Mouse (Mus musculus): Measurements from ENCODE around the gene Rsph3a. TPM values are rescaled to one million over a fixed set of nuclear protein-coding genes. Genes with fewer than 3 reads are reported as not detected.

Rsph3a gene
- total RNA-seq (2021): 10 to 100 TPM; 19.4 to 27.6 TPM
- long read RNA-seq, experiment 1, transcript Rsph3a-201 (8 exons, 2,189 nt): major isoform, 25 of 26 reads
- long read RNA-seq, experiment 1, partial matches to known transcripts: 1 of 26 reads
- long read RNA-seq, experiment 1, other reads (novel, unspliced or antisense): 0 of 26 reads
- long read RNA-seq, experiment 2, transcript Rsph3a-201 (8 exons, 2,189 nt): major isoform, 21 of 23 reads
- long read RNA-seq, experiment 2, partial matches to known transcripts: 1 of 23 reads
- long read RNA-seq, experiment 2, other reads (novel, unspliced or antisense): 1 of 23 reads

- DNase-seq (ENCODE audit: low spot score): peak; percentile 82
These were observed at the start of gene Rsph3a for GRCm38 (mm10) chr17:7945117-7946052. Gene Rsph3a, plus strand, starts transcription at chr17:7945614.

- no peak for DNase-seq (ENCODE audit: low spot score)
These were observed 49.3 kb upstream of the Rsph3a start for GRCm38 (mm10) chr17:7896047-7896635.

GRCm38 (mm10) chr17:7897120-7897519 lies 48.3 kb upstream of the Rsph3a start:
- DNase-seq (ENCODE audit: low spot score): no peak

DNA sequence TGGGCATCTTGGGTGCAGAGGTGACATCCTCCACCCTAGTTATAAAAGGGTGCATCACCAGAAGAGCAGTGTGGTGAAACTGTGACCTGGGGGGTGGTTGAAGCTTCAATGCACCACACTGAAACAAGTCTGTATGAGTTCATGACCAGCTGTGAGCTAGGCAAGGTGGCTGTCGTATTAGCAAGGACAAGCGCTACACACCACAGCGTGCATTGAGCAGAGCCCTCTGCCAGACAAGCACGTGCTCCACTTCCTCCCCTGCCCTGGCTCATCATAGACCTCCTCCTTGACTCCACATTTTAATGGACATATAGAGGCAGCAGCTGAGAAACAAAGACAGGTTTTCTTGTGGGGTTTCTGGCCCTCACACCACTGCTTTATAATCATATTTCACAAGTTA lies 47.7 kb upstream of the Rsph3a start:
- no peak for DNase-seq (ENCODE audit: low spot score)

- no peak for DNase-seq (ENCODE audit: low spot score)
These were observed 46.2 kb upstream of the Rsph3a start for GRCm38 (mm10) chr17:7899233-7899632.

GRCm38 (mm10) chr17:7899961-7900360 lies 45.5 kb upstream of the Rsph3a start:
- DNase-seq (ENCODE audit: low spot score): no peak

DNA sequence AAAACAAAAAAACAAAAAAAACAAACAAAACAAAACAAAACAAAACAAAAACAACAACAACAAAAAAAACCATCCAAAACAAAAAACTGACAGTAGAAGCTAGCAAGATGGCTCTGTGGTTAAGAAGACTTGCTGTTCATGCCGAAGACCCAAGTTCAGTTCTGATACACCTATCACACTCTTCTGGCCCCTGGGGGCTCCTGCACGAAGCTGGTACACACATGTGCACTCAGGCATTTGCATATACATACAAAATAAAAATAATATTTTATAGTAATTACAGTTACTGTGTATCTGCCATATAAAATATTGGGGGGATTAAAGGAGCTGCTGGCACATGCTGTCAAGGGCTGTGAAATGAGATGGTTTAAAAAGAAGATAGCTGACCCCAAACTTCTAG lies 43.9 kb upstream of the Rsph3a start:
- no peak for DNase-seq (ENCODE audit: low spot score)

GRCm38 (mm10) chr17:7902362-7902761 lies 43.1 kb upstream of the Rsph3a start:
- DNase-seq (ENCODE audit: low spot score): no peak

- no peak for DNase-seq (ENCODE audit: low spot score)
These were observed 40.4 kb upstream of the Rsph3a start for GRCm38 (mm10) chr17:7904992-7905391.

- DNase-seq (ENCODE audit: low spot score): no peak
These were observed 39.3 kb upstream of the Rsph3a start for GRCm38 (mm10) chr17:7905936-7906685.

DNA sequence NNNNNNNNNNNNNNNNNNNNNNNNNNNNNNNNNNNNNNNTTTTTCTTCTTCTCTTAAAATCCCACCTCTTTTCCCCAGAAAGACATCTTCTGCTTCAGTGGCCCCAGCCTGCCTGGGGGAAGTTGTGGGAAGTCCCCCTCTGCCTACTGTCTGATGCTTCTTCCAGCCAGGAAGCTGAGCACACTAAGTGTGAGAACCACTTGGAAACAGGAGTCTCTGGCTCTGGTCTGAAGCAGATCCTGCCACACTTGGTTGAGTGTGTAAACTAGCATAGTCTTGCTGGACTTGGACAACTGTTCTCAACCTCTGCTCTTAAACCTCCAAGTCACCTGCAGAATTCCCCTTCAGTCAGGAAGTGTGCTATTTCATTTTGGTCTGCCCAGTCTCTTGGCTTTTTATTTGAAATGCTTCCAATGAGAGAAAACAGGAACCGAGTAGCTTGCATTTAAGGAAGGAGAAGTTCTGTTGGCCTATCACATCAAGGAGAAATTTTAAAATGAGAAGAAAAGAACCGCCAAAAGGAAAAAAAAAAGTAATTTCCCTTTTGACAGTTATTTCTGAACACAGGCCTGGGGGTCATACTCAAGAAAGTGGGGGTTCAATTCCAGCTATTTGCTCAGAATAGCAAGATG lies 30.7 kb upstream of the Rsph3a start:
- no peak for DNase-seq (ENCODE audit: low spot score)

DNA sequence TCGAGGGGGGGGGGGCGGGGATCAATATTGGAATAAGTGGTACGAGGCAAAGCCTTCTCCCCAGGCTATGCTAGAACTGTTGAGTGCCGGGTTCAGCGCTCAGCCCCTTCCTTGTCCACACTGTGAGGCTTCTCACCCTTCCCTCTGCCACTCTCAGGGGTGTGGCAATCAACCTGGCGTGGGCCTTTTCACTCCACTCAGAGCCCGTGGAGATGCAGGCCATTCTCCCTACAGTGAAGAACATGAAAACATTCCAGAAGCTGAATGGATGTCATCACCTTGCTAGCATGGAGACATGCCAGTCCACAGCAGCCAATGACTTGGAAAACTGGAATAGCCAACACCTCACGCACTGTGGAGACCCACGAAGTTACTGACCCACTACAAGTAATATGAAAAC lies 29.6 kb upstream of the Rsph3a start:
- DNase-seq (ENCODE audit: low spot score): no peak

GRCm38 (mm10) chr17:7916782-7917574 lies 28.4 kb upstream of the Rsph3a start:
- no peak for DNase-seq (ENCODE audit: low spot score)

DNA sequence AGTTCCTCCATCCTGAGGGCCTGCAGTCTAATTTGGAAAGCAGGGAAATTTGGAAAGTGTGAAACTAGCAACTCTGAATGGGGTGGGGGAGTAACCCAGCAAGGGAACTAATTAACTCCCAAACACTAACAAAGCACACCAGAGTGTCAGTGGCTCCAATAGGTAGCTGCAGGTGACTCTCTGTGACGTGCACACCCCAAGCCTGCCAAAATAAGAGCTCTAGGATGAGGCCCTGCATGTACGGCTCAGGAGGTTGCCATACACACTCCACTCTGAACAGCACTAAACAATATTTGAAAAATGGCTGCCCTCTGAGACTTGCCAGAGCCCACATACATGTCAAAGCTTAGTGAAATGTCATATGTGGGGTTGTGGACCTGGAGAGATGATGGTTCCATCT lies 27.1 kb upstream of the Rsph3a start:
- DNase-seq (ENCODE audit: low spot score): no peak

- DNase-seq (ENCODE audit: low spot score): no peak
These were observed 26.2 kb upstream of the Rsph3a start for GRCm38 (mm10) chr17:7919209-7919608.

DNA sequence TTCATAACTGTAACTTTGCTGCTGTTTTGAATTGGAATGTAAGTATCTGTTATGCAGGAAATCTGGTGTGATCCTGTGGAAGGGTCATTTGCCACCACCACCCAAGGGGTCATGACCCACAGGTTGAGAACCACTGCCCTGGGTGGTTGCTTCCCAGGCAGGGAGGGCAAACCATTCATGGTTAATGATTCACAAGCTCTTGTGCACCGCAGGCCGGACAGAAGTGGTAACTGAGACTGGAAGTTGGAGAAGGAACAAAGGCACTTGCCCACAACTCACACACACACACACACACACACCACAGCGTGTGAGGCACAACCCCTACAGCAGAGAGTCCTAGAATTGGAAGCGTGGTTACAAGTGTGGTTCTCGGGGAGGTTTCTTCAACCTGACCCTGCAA lies 22.9 kb upstream of the Rsph3a start:
- no peak for DNase-seq (ENCODE audit: low spot score)

- no peak for DNase-seq (ENCODE audit: low spot score)
These were observed 21.2 kb upstream of the Rsph3a start for GRCm38 (mm10) chr17:7924185-7924725.

DNA sequence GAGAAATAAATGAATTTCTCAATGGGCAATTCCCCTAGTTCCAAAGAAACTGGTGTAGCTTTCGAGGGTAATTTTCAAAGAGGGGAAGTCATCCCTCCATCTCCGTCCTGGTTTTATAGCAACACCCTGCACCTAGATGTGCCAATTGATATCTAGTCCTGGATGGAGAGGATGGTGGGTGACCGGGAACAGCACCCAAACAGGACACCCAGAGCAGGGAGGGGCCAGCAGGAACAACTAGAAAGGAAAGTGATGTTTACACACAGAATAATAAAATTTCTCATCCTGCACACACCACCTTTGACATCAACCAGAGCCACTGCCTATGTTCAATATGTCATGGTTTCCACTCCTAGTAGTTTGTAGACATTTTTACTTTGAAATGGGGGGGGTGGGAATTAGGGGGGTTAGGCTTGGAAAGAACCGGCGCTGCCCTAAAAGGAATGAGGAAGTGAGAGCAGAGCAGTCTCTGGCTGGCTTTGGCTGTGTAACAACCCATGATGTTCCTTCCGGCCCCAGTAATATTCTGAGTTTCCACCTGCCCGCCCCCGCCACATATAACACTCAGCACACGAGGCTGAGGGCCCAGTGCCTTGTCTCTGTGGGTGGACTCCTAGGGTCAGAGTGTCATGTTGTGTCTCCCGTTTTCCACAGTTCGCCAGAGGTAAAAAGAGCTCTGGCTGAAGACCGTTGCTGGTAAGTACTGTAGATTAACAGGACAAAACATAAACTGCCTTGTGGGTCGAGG lies 19.8 kb upstream of the Rsph3a start, which contains the start of gene Tagap:
Gene Tagap (plus strand): TSS at position 588 of the 748 bp plus-strand sequence.
- no peak for DNase-seq (ENCODE audit: low spot score)
